In genomic region chr9:21137229-21137628, GRCm38 (mm10) we compare ENCODE assay signal across 8 mouse cellular contexts. TPM values are rescaled to one million over a fixed set of nuclear protein-coding genes. Genes with fewer than 3 reads are reported as not detected.
A peak's percentile ranks its signal among the peaks of the same experiment; 100 is the strongest.
DNase-seq lines count a peak whose midpoint lies in the region; ATAC-seq and TF ChIP-seq lines count a peak whose summit lies in the region.

No protein-coding gene starts in this region.

- H3K27me3 ChIP-seq in cerebellum, adult 2 months (ENCODE audit: control insufficient read depth, insufficient read depth, low read length): no peaks in the 10 kb centered on the region

- WGBS in cerebellum, adult 2 months: 48% methylated on average over 3 of the region's 3 CpGs

- peak; percentile 63 for DNase-seq in gastrocnemius, adult 18-20 months (ENCODE audit: low spot score)
- DNase-seq in gastrocnemius, postnatal 14 days: no peak
- DNase-seq in CD8-positive naive resting alpha-beta T cell, adult 2 months (ENCODE audit: low read depth in 2 of 2, low spot score in 2 of 2): peak; percentile 69 to 79
- peak; percentile 47 to 58 for DNase-seq in cerebellum, adult 2 months
- peak; percentile 33 to 66 for DNase-seq in frontal cortex, postnatal 36 days (ENCODE audit: low spot score in 2 of 2)
- peak; percentile 45 to 61 for DNase-seq in layer of hippocampus, postnatal 14 days (ENCODE audit: low spot score in 2 of 2)
- peak; percentile 71 to 85 for DNase-seq in spleen, postnatal 4 days (ENCODE audit: low spot score in 2 of 2)

- H3K27ac ChIP-seq in cerebellum, adult 2 months (ENCODE audit: insufficient read depth, low read length): no peak overlapping the region

- intact Hi-C loops in gastrocnemius, postnatal 14 days (cut with DNase I; ENCODE audit: low total_unique reads): loop anchor here (5.0 kb wide), 1 partner anchor 105 kb away; the partner anchor contains the start of gene Icam5

- H3K4me1 ChIP-seq in cerebellum, adult 2 months (ENCODE audit: control insufficient read depth, insufficient read depth, low read length): no peaks in the 10 kb centered on the region

- no peak for TF ChIP-seq POLR2A in cerebellum, adult 2 months (IDR thresholded peaks at IDR 0.05; ENCODE audit: borderline replicate concordance, insufficient read depth, low read length)

- peak; percentile 63 for TF ChIP-seq CTCF in cerebellum, adult 2 months (IDR thresholded peaks at IDR 0.05; ENCODE audit: borderline replicate concordance, insufficient read depth, low read depth, low read length)

- peak; percentile 61 for ATAC-seq in megakaryocyte, adult 5-6 weeks (ENCODE audit: poor library complexity, severe bottlenecking)

- H3K4me3 ChIP-seq in cerebellum, adult 2 months (replicated peaks; ENCODE audit: insufficient read depth, low read depth, low read length): no peak overlapping the region

RNA-seq across cellular contexts. Expression of gene Tyk2, which starts 6.2 kb away (rescaled TPM):
- 1 to 10 TPM; 5.0 to 6.1 TPM for total RNA-seq in gastrocnemius, adult 18-20 months (2021)
- total RNA-seq in gastrocnemius, postnatal 14 days (2021): 1 to 10 TPM; 4.9 to 5.3 TPM
- polyA plus RNA-seq in cerebellum, adult 2 months (2012; rRNA removed): 17.2 and 17.9 TPM in 2 replicates
- total RNA-seq in layer of hippocampus, postnatal 14 days (2021): 10 to 100 TPM; 14.2 to 14.3 TPM
- total RNA-seq in megakaryocyte, adult 5-6 weeks (2015): 24.9 and 30.9 TPM in 2 replicates
- total RNA-seq in megakaryocyte, adult 5-6 weeks (2017): 33.5 and 37.0 TPM in 2 replicates

RNA-seq across cellular contexts. Expression of gene Cdc37, which starts 12.6 kb away (rescaled TPM):
- 100 to 1,000 TPM; 128 to 140 TPM for total RNA-seq in gastrocnemius, adult 18-20 months (2021)
- 100 to 1,000 TPM; 138 to 139 TPM for total RNA-seq in gastrocnemius, postnatal 14 days (2021)
- polyA plus RNA-seq in cerebellum, adult 2 months (2012; rRNA removed): 189 and 202 TPM in 2 replicates
- 100 to 1,000 TPM; 129 to 136 TPM for total RNA-seq in layer of hippocampus, postnatal 14 days (2021)
- total RNA-seq in megakaryocyte, adult 5-6 weeks (2015): 39.6 and 49.0 TPM in 2 replicates
- total RNA-seq in megakaryocyte, adult 5-6 weeks (2017): 149 and 165 TPM in 2 replicates

RNA-seq across cellular contexts. Expression of gene Pde4a, which starts 28.3 kb away (rescaled TPM):
- total RNA-seq in gastrocnemius, adult 18-20 months (2021): 10 to 100 TPM; 45.0 to 52.4 TPM
- total RNA-seq in gastrocnemius, postnatal 14 days (2021): 10 to 100 TPM; 26.1 to 27.1 TPM
- 51.2 and 57.4 TPM in 2 replicates for polyA plus RNA-seq in cerebellum, adult 2 months (2012; rRNA removed)
- 10 to 100 TPM; 63.8 to 69.9 TPM for total RNA-seq in layer of hippocampus, postnatal 14 days (2021)
- 6.8 and 7.3 TPM in 2 replicates for total RNA-seq in megakaryocyte, adult 5-6 weeks (2015)
- total RNA-seq in megakaryocyte, adult 5-6 weeks (2017): 3.0 and 3.9 TPM in 2 replicates

RNA-seq across cellular contexts. Expression of gene Raver1, which starts 45.4 kb away (rescaled TPM):
- total RNA-seq in gastrocnemius, adult 18-20 months (2021): 10 to 100 TPM; 16.8 to 20.2 TPM
- 10 to 100 TPM; 16.2 to 19.6 TPM for total RNA-seq in gastrocnemius, postnatal 14 days (2021)
- polyA plus RNA-seq in cerebellum, adult 2 months (2012; rRNA removed): 29.9 and 31.4 TPM in 2 replicates
- 10 to 100 TPM; 34.0 to 37.4 TPM for total RNA-seq in layer of hippocampus, postnatal 14 days (2021)
- total RNA-seq in megakaryocyte, adult 5-6 weeks (2015): 36.0 and 43.0 TPM in 2 replicates
- 17.1 and 22.0 TPM in 2 replicates for total RNA-seq in megakaryocyte, adult 5-6 weeks (2017)

RNA-seq across cellular contexts. Expression of gene Gm38431, which starts 45.4 kb away (rescaled TPM):
- total RNA-seq in gastrocnemius, adult 18-20 months (2021): under 1 TPM; 0.43 to 0.64 TPM
- total RNA-seq in gastrocnemius, postnatal 14 days (2021): 1 to 10 TPM in 1 of 2 experiments, under 1 TPM in 1; 0.92 to 1.1 TPM
- 2.6 and 4.1 TPM in 2 replicates for polyA plus RNA-seq in cerebellum, adult 2 months (2012; rRNA removed)
- total RNA-seq in layer of hippocampus, postnatal 14 days (2021): 1 to 10 TPM; 1.8 to 2.0 TPM
- 43.4 and 44.9 TPM in 2 replicates for total RNA-seq in megakaryocyte, adult 5-6 weeks (2015)
- total RNA-seq in megakaryocyte, adult 5-6 weeks (2017): 3.8 and 5.1 TPM in 2 replicates
